Mouse (Mus musculus): Measurements from ENCODE around the gene Timm13.
A peak's percentile ranks its signal among the peaks of the same experiment; 100 is the strongest.

Timm13 gene

DNA sequence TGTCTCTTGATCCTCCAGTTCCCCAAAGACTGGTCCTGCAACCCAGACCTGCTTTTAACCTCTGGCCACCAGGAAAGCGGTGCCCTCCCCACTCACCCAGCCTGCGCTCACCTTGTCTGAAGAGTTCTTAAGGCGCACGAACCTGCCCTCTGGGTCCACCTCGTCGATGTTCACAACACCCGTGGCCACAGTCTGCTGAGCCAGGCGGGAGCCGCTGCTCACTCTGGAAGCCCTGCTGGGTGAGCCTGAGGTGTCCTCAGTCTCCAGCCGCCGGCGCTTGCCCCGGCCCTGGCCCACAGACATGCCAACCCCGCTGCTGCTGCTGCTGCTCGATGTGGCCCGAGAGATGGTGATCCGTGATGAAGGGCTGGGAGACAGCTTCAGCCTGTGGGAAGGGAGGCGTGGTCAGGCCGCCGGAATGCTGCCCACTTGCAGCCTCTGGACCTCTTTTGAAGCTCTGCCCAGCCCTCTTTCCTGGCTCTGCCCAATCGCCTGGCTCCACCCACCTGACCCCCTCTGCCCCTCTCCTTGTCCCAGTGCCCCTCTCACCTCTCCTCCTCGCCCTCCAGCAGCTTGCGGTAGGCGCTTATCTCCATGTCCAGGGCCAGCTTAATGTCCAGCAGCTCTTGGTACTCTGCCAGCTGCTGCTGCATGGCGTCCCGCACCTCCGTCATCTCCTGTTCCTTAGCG lies 3.4 kb upstream of the Timm13 start:
- no peak for DNase-seq (ENCODE audit: low read depth, low spot score)

DNA sequence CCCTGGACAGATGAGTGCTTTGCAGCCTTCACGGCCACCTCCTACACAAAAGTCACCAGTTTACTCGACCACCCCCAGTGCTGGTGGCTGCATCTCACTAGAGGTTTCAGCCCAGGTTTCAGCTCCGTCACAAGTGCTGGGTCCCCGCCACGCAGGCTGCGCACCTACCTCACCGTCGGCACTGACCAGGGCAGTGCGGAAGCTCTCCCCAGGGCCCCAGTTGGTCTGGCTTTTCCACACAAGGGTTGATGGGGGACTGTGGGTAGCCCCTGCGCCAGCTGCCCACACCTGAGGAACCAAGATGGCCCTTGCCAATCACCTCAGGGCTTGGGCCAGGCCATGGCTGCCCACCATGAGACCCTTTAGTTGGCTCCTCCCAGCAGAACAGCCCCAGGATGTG lies 2.5 kb upstream of the Timm13 start:
- DNase-seq (ENCODE audit: low read depth, low spot score), result no peak

DNA sequence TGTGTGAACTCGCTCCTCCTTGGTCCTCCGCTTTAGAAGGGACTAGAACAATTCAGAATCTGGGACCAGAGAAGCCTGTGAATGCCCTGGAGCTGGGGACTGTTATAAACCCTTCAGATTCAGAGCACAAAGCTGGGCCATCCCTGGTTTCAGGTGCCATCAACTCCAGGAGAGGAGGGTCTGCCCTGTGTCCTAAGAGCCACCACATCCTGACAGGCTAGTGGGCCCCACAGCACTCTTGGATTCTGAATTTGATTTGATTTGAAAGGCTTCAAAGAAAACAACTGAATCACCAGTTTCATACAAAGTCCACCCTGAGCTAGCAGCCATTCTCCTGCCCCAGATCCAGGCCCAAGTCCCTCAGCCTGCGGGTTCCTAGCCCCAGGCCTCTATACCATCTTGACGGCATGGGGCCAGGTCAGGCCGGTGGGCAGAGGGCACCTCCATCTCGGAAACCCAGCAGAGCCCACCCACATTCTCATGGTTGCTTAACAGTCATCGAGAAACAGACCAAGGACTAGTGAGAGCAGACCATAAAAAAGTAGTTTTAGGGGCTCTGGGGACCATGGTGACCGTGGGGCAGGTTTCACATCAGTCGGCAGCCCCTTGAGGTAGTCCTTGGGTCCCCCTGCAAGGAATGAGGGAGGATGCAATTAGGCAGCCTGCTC lies 1.6 kb upstream of the Timm13 start:
- no peak for DNase-seq (ENCODE audit: low read depth, low spot score)

DNA sequence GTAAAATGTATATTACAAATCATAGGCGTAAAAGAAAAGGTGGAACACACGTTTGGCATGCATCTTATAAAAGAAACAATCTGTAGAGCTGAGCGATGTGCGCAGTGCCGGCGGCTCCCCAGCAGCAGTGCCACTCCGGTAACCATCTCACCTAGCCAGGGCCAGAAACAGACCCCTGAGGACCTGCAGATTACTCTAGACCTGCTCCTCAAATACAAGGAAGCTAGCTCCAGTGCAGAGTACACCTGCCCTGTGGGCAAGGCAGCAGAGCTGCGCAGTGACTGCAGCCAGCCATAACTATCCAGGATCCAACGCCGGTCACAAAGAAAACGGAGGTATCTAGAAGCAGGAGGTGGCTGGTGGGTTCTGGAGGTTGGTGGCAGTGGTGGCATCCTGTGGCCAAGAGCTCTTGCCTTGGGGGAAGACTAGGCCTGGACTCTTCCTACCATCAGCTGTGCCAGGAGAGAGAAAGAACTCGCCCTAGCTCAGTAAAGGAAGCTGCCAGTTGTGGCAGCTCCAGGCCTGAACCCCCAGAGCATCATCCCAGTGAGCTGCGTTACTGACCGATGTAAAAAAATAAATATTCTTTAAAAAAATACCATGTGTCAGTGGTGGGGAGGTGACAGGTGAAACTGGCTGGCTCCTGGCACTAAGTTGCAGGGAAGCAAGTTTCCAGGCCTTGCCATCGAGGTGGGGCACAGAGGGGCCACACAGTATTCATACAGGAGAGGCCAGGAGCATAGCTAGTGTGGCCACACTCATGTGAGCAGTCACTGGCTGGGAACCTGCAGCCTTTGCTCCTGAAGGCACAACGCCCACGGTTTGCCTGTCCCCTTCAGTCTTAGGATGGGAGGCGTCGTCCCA lies 872 bp upstream of the Timm13 start:
- peak; percentile 29 for DNase-seq (ENCODE audit: low read depth, low spot score)

DNA sequence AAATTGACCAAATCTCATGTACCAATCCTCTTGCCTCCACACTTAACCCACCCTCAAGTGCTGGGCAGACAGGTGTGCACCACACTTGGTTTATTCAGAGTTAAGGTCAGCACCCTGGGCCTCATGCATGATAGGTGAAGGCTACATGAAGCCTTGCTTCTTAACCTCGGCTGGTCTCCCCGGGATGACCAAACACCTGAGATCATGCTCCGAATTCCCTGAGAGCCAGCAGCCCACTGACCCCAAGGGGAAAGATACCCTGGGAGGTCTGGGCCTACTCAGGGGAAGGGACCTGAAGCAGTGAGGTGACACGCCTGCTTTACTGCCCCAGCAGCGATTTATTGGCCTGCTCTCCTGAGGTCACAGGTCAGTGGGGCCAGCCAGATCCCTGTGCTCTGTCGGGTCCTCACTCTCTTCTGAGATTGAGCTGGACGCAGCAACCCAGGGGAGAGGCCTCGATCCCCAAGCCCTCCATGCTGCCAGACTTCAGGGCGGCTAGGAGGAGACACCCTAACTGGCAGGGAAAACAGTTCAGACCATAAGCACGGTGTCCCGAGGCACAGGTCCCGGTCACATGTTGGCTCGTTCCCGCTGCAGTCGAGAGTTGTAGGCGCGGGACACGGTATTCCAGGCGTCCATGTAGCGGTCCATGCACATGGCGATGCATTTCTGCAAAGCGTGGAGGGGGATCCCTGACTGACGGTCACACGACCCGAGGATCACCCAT lies 1.0 kb downstream of the Timm13 start:
- DNase-seq (ENCODE audit: low read depth, low spot score), result no peak

DNA sequence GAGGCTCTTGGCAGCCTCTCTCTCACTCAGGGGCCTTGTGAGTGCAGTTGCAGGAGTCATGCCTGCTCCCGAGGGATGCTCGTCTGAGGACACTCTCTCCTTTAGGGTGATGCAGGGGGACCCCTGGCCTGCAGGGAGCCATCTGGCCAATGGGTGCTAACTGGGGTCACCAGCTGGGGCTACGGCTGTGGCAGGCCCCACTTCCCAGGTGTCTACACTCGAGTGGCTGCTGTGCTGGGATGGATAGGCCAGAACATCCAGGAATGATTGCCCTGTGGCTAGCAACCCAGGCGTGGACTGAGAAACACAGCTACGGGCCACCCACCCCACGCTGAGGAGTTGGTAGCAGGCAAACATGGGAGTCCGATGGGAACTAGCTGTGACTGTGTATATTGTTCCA lies 1.7 kb downstream of the Timm13 start:
- no peak for DNase-seq (ENCODE audit: low read depth, low spot score)

DNA sequence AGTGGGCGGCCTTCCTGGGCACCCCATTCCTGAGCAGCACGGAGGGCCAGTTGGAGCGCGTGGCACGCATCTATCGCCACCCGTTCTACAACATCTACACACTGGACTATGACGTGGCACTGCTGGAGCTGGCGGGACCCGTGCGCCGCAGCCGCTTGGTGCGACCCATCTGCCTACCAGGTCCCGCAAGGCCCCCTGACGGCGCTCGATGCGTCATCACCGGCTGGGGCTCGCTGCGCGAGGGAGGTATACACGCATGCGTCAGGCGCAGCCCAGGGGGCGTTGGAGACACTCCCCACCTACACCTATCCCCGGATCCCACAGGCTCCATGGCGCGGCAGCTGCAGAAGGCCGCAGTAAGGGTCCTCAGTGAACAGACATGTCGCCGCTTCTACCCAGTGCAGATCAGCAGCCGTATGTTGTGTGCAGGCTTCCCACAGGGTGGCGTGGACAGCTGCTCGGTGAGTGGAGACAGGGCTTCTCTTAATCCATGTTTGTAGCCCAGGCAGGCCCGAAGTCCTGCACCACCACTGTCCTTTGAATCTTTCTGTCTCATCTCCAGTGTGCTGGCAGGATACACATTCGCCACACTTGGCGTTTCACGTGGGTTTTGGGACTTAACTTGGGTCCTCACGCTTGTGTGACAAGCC lies 2.8 kb downstream of the Timm13 start:
- no peak for DNase-seq (ENCODE audit: low read depth, low spot score)

DNA sequence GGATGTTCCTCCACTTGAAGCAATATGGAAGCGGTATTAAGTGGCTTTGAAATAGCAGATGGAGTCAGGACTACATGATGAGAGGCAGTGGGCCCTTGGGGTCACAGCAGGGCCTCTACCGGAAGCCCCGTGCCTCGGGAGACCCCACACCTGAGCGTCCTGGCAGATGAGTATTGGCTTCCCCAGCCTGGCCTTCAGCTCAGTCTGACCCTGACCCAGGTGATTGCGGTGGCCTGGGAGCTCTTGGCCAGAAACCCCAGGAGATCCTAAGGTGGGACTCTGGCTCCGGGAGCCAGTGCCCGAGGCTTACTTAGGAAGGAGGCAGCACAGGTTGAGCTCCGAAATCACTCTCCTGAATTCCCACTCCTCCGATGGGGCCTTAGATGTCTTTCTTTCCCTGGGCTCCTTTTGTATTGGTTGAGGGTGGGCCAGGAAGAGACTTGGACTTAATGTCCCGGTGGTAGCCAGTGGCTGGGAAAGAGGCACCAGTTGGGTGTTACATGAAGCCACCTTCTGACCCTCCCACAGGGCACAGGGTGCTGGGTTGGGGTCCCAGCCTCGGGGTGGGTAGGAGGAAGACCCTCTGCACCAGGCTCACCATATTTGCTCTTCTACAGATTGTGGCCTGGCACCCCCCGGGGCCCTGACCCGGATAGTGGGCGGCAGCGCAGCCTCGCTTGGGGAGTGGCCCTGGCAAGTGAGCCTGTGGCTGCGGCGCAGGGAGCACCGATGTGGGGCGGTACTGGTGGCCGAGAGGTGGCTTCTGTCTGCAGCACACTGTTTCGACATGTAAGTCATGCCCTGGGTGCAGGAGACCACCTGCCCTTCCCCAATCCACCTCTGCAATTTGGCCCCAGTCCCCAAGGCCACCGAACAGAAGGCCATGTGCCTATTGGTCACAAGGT lies 3.9 kb downstream of the Timm13 start:
- no peak for DNase-seq (ENCODE audit: low read depth, low spot score)

DNA sequence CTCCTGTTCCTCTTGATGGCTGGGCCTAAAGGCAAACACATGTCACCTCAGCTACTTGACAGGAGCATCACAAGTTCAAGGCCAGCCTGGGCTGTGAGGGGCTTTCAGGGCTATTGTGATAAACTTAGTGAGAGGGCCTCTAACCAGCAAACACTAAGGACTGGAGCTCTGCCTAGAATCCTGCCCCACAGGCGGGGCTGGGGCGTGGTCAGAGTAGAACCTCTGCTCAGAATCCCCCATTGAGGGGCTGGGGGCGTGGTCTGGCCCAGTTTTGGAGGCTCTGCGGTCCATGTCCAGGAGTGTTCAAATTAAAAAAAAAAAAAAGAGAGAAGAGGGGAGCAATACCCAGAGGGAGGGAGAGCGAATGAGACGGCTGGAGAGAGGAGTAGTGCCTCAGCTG lies 5.1 kb downstream of the Timm13 start:
- DNase-seq (ENCODE audit: low read depth, low spot score), result no peak

DNA sequence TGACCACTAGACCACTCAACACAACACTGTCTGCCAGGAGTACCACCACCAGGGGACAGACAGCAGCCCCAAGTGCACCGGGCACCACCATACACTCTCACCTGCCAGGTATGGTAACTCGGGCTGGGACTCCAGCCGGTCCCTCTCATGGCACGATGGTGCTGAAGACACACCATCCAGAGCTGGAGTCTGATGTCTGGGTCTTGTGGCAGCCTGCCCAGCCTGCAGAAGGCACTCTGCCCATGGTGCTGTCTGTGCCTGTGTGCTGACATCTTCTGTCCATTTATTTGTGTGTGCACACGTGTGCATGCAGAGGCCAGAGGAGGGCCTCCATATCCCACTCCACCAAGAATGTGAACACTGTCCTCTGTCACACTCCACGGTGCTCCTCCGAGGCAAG lies 5.7 kb downstream of the Timm13 start:
- DNase-seq (ENCODE audit: low read depth, low spot score), result no peak

DNA sequence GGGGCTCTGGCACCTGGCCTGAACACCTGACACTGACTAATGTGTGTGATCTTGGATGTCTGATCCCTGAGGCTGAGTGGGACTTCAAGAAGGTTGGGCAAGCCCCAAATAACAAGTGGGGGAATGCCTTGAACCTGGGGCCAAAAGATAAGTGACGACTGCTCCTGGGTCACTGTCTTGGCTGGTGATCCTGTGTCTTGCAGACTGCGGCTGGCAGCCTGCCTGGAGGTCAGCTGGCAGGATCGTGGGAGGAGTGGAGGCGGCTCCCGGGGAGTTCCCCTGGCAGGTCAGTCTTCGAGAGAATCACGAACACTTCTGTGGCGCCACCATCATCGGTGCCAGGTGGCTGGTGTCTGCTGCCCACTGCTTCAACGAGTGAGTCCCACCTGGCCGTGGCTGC lies 13.6 kb downstream of the Timm13 start:
- no peak for DNase-seq (ENCODE audit: low read depth, low spot score)

DNA sequence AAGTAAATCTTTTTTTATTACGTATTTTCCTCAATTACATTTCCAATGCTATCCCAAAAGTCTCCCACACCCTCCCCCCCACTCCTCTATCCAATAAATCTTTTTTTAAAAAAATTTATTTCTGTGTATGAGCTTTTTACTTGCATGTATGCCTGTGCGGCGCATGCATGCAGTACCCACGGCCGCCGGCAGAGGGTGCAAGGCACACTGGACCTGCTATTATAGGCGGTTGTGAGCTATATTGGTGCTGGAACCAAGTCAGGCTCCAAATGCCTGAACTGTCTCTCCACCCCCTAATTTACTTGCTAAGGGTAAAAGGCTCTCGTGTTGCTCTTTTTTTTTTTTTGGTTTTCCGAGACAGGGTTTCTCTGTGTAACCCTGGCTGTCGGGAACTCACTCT lies 19.5 kb downstream of the Timm13 start:
- peak; percentile 89 for DNase-seq (ENCODE audit: low read depth, low spot score)

DNA sequence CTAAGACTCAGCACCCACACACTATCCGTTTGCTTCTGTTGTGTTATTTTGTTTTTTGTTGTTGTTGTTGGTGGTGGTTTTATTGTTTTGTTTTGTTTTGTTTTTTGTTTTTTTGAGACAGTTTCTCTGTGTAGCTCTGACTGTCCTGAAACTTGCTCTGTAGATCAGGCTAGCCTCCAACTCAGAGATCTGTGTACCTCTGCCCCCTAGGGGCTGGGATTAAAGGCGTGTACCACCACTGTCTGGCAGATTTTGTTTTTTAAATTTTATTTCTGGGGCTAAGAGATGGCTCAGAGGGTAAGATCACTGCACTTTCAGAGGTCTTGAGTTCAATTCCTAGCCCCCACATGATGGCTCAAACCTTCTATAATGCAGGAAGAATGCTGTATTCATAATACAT lies 19.9 kb downstream of the Timm13 start:
- DNase-seq (ENCODE audit: low read depth, low spot score), result peak; percentile 55

DNA sequence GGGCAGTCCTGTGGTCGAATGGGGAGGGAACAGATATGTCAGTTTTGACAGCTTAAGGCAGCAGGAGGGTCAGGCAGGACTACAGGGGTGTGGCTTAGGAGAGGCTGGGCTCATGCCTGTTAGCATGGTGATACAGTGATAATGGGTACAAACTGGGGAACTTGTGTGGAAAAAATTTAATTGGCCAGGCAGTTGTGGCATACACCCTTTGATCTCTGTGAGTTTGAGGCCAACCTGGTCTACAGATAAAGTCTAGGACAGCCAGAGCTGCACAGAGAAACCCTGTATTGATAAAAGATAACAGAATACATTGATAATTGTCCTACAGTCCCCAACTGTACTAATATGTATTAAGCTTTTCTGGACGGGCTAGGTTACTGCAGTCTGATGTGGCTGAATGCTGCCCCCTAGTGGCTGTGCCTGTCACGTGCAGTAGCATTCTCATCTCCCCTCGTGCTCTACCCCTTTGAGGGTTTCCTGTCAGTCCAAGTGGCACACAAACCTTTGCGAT lies 20.6 kb downstream of the Timm13 start:
- DNase-seq (ENCODE audit: low read depth, low spot score), result peak; percentile 87

DNA sequence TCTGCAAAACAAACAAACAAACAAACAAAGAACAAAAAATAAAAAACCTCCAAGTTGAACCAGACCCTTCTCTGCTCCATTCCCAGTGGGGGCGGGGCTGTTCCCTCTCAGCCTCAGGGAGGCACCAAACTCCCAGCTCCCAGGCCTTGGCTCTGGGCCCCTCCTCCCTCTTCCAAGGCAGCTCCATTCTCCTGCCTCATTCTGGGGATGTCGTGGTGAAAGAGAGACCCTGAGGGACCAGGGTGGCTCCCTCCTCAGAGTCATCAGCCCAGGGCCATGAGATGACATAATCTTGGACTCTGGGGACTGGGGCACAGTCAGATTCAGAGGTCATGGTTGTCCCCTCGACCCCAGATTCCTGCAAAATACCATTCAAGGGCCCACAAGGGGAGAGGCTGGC lies 24.2 kb downstream of the Timm13 start:
- no peak for DNase-seq (ENCODE audit: low read depth, low spot score)

DNA sequence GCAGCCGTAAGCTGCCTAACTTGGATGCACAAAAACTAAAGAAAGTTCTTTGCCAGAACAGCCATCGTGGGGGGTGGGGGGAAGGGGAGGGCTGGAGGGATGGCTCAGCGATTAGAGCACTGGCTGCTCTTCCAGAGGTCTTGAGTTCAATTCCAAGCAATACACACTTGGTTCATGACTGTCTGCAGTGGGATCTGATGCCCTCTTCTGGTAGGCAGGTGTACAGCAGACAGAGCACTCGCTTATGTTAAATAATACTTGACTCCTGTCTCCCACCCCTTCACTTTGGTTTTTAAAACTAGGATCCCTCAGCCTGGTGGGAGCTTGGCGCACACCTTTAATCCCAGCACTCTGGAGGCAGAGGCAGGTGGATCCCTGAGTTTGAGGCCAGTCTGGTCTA lies 24.7 kb downstream of the Timm13 start:
- peak; percentile 86 for DNase-seq (ENCODE audit: low read depth, low spot score)

DNA sequence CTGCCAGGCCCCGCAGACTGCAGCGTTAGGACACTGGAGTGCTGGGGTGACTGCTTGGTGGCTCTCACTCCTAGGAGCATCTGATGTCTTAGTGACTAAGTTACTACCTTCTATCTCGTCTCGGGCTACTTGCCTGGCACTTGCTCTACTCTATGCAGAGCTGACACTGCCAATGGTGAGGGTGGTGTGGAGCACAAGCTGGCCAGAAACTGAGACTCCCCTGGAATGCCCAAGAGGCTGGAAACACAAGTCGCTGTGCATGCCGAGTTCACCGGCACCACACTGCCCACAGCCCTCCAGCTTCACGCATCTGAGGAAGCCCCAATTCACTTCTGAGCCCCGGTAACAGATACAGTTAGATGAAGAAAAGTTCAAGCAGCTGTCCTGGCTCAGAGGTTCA lies 26.7 kb downstream of the Timm13 start:
- DNase-seq (ENCODE audit: low read depth, low spot score), result no peak

DNA sequence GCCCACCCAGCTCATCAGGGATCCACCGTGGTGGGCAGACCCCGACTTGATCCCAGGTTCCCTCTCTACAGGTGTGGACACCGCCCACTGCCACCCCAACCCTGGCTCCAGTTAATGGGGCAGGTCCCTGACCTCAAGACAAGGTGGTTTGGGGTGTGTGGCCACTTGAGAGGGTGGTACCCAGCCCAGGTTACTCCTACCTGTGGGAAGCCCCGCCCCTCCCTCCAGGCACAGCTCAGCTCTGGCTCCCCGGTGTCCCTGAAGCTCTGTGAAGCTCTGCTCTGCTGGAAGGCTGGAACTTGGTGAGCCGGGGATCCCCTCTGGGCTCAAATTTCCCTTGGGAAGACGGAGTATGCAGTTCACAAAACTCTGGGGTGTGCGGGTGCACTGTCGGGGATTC lies 29.2 kb downstream of the Timm13 start, which contains the start of gene Tmprss9:
Gene Tmprss9 (plus strand): TSS at position 268 of the 400 bp plus-strand sequence.
- no peak for DNase-seq (ENCODE audit: low read depth, low spot score)

DNA sequence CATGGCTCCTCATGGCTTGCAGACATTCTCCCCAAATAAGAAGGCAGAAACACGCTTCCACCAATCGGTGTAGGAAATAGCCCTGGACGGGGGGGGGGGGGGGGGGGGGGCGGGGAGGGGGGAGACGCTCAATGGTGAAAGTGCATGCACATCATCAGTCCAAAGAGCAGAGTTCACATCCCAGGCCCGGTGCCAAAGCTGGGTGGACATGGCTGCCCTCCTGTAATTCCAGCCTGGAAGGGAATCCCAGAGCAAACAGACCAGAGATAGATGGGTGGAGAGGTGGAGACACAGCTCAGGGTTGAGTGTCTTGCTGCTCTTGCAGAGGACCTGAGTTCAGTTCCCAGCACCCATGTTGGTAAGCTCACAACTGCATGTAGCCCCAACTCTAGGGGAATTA lies 29.8 kb downstream of the Timm13 start:
- no peak for DNase-seq (ENCODE audit: low read depth, low spot score)

DNA sequence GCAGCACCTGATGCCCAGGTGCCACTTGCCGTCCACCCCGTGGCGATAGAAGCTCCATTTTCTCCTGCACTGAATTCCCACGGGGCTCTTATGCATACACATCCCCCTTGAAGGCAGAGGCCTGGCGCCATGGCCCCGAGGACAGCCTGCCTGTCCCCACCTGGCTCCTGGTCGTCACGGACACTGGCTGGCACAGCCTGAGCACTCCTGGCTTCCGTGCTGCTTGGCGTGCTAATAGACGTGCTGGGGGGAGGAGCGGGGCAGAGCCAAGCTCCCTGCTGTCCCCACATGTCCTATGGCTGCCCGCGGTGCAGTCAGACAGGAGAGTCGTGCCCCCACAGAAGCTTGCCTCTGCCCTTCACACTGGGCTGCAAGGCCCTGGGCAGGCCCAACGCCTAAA lies 36.3 kb downstream of the Timm13 start:
- no peak for DNase-seq (ENCODE audit: low read depth, low spot score)

Data from CD4-positive, CD25-positive, alpha-beta regulatory T cell, adult 2 months (primary cell).